Mouse (Mus musculus) A20 (cell line): ENCODE measurements around the gene Mob4.
A peak's percentile ranks its signal among the peaks of the same experiment; 100 is the strongest.

Experiments
- DNase-seq: peaks from one replicate; pipeline ENCODE4 v3.0.0-alpha.2; 2011; ENCODE audit warnings: low read depth, low spot score

Mob4 gene

DNA sequence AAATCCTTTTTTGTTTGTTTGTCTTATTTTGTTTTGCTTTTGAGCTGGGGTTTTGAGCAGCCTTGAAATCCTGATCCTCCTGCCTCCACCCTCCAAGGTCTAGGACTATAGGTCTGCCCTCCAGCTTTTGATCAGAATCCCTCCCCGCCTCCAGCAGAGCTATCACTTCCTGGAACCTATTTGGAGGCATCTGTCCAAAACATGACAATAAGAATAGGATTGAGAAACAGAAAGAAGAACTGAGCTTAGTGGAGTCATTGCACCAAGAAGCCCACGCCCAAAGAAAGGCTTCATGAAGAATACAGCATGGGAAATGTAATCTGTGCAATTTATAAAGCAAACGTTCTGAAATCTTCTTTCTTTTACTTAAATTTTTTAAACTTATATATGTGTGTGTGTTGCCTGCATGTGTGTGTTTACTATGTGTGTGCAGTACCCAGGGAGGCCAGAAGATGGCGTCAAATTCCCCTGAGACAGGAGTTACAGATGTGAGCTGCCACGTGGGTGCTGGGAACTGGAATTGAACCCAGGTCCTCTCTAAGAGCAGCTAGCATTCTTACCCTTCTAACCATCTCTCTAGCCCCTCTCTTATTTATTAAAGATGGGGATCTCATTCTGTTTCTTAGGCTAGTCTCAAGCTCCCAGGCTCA lies 49.0 kb downstream of the Mob4 start:
- DNase-seq = no peak

DNA sequence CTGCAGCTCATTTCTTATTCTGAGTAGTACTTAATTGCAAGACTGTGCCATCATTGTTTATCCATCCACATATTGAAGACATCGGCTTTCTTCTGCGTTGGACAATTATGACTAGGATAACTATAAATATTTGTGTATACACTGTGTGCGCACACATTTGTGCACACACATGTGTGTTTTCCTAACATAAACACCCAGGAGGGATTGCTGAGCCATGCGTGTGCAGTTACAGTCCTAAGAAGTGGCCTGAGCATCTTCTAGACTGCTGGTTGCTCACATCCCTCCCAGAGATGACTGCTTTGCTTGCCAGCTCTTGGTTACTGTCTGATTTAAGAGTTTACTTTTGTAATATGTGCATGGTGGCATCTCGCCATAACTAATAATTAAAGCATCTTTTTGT lies 51.4 kb downstream of the Mob4 start:
- no peak for DNase-seq

DNA sequence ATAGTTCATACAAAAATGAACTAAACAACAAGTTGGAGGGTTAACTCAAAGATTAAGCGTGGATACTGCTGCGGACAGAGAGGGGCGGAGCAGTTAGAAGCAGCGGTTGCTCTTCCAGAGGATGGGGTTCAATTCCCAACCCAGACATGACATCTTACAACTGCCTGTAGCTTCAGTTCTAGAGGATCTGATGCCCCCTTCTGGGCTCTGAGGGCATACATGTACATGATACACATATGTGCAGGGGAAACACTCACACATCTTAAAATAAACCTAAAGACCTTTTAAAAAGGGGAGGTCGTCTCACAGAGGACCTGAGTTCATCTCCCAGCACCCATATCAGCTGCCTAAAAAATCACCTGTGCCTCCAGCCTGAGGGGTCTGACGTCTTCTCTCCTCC lies 54.7 kb downstream of the Mob4 start:
- peak; percentile 41 for DNase-seq

DNA sequence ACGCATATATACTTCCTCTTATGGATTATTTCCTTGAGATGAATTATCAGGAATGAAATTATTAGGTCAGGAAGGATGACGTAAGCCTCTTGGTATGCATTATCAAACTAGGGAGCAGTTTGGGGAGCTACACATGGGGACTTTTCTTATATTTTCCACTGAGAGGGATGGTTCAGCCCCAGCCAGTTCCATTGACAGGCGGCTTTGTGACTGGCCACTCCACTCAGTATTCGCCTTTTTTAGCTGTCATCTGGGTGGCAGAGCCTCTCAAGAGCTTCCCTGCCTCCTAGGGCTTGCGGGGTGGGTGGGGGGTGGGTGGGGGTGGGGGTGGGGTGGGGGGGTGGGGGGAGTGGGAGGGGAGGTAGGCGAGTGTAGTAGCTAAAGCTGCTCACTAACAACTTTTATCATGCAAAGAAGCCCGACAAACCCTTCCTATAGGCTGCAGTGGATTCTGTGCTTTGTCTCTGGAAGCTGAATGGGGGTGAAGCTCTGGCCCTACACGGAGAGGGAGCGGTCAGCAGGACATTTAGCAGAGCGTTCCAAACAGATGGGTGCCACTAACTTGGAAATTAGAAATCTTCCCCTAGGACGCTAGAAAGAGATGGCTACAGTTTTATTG lies 55.7 kb downstream of the Mob4 start:
- DNase-seq = no peak

DNA sequence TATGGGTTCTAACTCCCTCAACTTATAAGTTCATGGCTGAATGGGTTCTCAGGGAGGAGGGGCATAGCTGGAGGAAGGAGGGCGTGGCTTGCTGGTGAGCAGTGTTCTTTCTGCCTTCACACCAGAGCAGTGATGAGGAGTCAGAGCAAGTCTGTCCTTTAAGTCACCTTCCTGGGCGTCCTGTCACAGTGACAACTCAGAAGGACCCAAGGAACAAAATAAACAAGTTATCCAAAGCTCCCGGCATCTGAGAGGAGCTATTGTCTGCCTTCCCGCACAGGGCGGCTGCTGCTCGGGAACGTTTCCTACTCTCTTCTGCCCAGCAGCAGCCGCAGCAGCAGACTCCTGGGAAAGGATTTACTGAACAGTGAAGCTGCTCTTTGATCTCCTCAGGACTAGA lies 61.0 kb downstream of the Mob4 start:
- DNase-seq = no peak

DNA sequence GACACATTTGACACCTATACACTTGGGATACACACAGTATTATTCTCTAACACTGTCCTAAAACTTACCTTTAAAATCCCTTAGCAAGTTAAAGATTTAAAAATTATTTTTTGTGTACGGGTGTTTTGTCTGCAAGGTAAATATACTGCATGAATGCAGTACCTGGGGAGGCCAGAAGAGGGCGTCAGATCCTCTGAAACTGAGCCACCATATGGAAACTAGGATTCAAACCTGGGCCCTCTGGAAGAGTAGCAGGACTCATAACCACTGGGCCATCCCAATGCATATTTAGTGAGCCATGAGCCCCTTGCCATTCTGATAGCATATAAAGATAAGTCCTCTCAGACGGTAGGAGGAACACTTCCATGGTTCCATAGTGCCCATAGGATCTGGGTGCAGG lies 61.8 kb downstream of the Mob4 start:
- peak; percentile 50 for DNase-seq

DNA sequence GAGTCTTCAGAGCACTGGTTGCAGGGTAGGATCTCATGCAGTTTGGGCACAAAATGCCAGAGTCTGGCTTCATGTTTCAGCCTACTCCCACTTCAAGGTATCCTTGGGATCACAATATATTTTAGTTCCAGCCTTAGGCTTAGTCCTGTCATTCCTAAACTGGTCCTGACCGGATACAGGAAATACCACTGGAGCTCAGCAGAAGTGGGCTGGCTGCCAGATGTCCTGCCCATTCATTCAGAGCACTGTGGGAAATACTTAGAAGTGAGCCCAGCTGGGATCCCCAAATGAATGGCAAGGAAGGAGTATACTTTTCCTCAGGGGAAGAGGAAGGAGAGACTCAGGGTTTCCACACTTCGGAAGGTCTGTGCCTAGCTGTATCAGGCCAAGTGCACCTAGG lies 62.3 kb downstream of the Mob4 start:
- DNase-seq = no peak

DNA sequence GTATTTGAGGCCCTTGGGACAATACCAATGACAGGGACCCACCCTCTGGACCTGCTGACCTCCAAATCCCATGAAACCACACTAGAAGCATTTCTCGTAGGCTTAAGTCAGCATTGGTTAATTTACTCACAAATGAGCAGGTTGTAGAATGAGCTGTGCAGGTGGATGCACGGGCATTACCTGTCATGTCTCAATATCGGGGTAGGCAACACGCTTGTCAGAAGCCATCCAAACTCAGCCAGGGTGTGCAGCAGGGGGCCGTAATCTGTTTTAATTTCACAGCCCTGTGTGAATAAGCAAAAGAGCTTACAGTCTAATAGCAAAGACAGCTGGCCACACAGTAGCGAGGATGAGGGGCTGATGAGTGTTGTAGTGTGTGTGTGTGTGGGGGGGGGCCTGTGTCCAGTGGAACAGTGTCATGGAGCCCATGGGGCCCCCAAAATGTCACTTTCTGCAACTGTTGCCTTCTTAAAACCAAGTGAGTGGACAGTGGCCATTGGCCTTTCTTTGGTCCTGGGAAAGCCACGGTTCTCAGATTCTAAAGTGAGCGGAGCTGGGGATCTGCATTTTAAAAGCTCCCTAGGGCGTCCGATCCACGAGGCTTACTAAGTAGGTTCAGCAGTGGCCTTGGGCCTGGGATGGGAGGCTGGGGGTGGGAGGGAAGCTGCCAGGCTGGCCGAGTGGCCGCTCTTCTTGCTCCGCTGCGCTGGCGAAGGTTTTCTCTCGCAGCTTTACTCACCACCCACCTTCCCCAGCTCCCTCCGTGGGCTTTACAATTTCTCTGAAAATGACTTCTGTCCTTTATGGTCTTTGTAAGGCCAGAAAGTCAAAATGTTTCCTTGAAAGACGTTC lies 63.3 kb downstream of the Mob4 start:
- DNase-seq = no peak

DNA sequence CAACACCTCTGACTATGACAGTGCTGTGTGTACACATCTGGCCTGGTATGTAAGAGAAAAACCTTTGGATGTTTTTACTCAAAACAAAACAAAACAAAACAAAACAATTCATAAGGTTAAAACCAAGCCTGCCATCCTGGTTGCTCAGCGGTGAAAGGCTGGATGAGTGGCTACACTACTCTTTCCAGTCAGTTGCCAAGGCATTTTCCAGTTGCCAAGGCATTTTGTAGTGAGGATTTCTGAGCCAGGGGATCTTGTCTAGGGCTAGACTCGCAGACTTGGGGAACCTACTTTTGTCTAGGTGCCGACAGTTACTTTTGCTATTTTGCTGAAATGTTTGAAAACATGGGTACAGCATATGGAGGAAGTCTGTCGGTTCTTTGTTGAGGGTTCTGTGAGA lies 64.0 kb downstream of the Mob4 start:
- DNase-seq = no peak

DNA sequence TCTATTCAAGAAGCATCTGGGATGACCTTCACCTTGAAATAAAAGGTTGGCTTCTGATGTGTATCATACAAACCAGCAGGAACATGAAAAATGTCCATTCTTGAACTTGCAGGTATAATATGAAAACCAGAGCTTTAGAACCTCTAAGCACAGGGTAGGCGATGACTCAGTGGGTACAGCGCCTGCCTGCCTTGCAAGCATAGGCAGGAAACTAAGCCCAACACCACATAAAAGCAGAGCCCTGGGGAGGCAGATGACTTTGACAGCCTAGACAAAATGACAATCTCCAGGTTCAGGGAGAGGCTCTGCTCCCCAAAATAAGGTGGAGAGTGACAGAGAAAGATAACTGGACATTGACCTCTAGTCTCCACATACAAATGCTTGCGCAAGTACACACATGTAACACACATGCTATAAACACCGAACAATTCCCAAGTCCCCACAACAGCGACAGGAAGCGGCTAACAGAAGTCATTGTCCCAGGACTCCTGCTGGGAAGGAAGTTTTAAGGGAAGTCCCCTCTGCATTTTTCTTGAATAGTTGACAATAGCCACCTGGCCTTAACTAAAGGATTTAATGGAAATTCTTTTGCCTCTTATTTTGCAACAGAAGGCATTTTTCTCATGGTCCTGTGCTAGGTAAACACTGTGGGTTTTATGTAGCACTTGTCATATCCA lies 65.4 kb downstream of the Mob4 start:
- no peak for DNase-seq

DNA sequence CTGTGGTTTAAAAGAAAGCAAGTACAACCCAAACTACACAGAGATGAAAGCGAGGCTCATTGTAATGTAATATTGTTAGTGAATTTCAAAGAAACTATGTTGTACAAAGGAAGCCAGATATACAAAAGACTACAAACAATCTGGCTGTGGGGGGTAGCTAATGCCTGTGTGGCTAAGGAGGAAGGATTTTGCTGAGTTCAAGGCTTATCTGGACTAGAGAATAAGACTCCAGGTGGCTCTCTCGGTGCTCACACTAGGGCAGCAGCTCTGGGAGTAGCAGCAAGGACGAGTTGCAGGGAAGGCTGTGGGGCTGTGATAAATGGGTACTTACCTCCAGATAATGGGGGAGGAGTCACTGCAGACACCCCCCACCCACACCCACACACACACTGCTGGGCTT lies 67.7 kb downstream of the Mob4 start:
- DNase-seq = no peak

DNA sequence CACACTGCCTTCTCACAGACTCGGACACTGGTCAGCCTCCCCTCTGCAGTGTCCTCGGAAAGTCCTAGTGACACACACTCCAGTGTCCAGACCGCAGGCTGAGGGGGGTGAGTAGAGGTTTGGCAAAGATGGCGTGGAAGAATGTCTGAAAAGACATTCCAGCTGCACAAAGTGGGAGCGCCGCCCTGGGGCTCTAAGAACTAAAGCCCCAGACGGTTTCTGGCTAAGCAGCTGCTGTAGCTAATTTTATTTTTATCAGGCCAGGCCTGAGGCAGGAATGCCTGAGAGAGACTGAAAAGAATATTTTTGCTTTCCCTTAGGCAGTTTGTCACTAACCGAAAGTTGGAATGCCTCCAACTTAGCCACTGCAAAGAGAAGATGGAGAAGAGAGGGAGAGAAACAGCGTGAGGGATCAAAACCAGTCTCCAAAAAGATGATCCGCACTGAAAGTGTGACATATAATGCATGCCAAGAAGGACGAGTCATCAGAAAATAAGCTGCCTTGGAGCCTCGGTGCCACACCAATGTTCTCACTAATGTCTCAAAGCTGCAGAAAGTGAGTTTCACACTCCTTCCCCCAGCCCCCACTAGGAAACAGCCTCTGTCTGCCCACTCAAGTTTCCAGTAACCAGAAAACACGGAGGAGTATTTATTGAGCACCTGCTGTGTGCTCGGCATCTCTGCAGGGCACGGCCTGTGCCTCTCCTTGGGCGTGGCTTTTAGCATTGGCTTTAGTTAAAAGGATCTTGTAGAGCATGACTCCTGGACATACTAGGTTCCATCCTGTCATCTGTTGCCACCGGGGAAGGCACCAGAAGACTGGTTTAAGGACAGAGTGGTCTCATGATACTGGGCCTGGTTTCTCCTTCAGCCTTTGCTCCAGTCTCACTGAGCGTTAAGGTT lies 71.1 kb downstream of the Mob4 start:
- DNase-seq = no peak
